Mouse (Mus musculus) spleen, postnatal 0 days (tissue): ENCODE measurements around the gene Rhbdl2. TPM values are rescaled to one million over a fixed set of nuclear protein-coding genes. Genes with fewer than 3 reads are reported as not detected.

ENCODE experiments used
- polyA plus RNA-seq: library from polyadenylated mRNA; unstranded; fragments of >200 nt; fragmentation: Nextera tagmentation; extraction: Ambion mirVana; gene quantifications from 2 replicates; pipeline ENCODE4 v1.2.1, GENCODE M21; 2015

The Rhbdl2 gene
- 0.29 and 0.47 TPM in 2 replicates for polyA plus RNA-seq

DNA sequence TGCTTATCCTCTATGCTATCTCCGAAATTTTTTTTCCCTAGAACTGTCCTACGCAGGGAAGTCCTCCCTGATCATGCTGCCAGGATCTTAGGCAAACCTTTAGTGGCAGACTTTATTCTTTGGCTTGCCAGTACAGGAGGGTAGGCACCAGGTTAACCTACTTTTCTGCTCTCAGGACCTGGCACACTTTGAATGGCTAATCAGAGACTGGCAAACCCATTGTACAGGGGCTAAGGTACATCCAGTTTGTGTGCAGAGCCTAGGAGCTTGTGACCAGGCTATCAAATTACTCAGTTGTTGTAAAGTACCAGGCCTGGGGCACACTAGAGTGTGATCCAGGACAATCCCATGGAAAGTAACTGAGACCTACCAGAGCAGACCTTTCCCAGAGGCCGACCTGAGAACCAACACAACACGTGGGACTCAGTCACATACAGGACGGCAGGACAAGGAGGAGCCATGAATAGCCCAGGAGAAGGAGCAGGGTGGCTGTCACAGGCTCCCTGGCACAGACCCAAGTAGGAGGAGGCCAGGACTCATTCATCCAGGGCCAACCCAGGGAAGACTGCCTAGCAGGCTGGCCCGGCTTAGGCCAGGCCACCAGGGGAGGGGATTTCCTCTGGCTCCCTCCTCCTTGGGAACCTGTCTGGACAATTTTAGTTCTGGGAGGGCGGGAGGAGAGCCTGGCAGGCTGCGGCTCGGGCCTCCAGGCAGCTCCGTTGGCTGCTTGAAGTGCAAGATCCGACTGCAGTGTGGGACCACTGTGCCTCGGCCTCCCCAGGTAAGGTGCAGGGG, at the start of gene Rhbdl2:
Gene Rhbdl2, plus strand, starts transcription at position 684 of the 795 bp plus-strand sequence.

GRCm38 (mm10) chr4:123750152-123750651, 37.5 kb upstream of the Rhbdl2 start, which contains the start of gene Akirin1:
Gene Akirin1 (minus strand): TSS chr4:123750345.

GRCm38 (mm10) chr4:123859379-123859778, 71.7 kb downstream of the Rhbdl2 start, which contains the start of gene 4933427I04Rik:
Gene 4933427I04Rik (plus strand): TSS chr4:123859679.

Other genes starting within 250 kb of the Rhbdl2 start
- gene Macf1, start 103.5 kb upstream of the Rhbdl2 start, polyA plus RNA-seq: 29.1 and 31.1 TPM in 2 replicates
- 187 and 188 TPM in 2 replicates for gene Ndufs5, start 69.7 kb upstream of the Rhbdl2 start, polyA plus RNA-seq
- 25.6 and 30.4 TPM in 2 replicates for gene Akirin1, start 37.5 kb upstream of the Rhbdl2 start, polyA plus RNA-seq
- 0.05 and 0.13 TPM in 2 replicates for gene 4933427I04Rik, start 71.8 kb downstream of the Rhbdl2 start, polyA plus RNA-seq
- gene Mycbp, start 117.0 kb downstream of the Rhbdl2 start, polyA plus RNA-seq: 56.2 and 69.0 TPM in 2 replicates
- gene Rragc, start 129.6 kb downstream of the Rhbdl2 start, polyA plus RNA-seq: 23.3 and 27.1 TPM in 2 replicates
- not detected in 2 replicates for gene 4930535I16Rik, start 130.1 kb downstream of the Rhbdl2 start, polyA plus RNA-seq